ENCODE assay signal across 9 mouse cellular contexts in genomic region chr17:8525225-8525721, GRCm38 (mm10). TPM values are rescaled to one million over a fixed set of nuclear protein-coding genes. Genes with fewer than 3 reads are reported as not detected.
DNase-seq lines count a peak whose midpoint lies in the region; ATAC-seq lines count a peak whose summit lies in the region.
"Had no signal": no experiment of that assay in that cellular context is flagged by ENCODE, and none has a peak within 500 bp of the region (broad histone marks: within the 10 kb centered on the region; RNA-seq: fewer than 3 reads in every experiment).

Gene Pde10a, plus strand, starts transcription at chr17:8525372.

- peak within 1 kb of the TSS; percentile 18; the same call in 1 of the 2 replicates for H3K27ac ChIP-seq in kidney, embryonic 15.5 days
- no peak within 1 kb of the TSS for H3K27ac ChIP-seq in forebrain, embryonic 11.5 days (ENCODE audit: low read depth, low read length)
- H3K27ac ChIP-seq in hindbrain, embryonic 12.5 days, result peak within 1 kb of the TSS; percentile 44; the same call in 1 of the 2 replicates
- H3K27ac ChIP-seq in limb, embryonic 11.5 days (replicated peaks; ENCODE audit: low read depth, low read length), result no peak within 1 kb of the TSS
- peak within 1 kb of the TSS; percentile 4; the same call in 1 of the 2 replicates for H3K27ac ChIP-seq in neural tube, embryonic 13.5 days (replicated peaks)

- peaks cover 63% of the 10 kb centered on the region for H3K27me3 ChIP-seq in kidney, embryonic 15.5 days
- peaks cover 23% of the 10 kb centered on the region for H3K27me3 ChIP-seq in forebrain, embryonic 11.5 days (ENCODE audit: control insufficient read depth, insufficient read depth, low read length)
- H3K27me3 ChIP-seq in hindbrain, embryonic 12.5 days, result peaks cover 53% of the 10 kb centered on the region
- H3K27me3 ChIP-seq in limb, embryonic 11.5 days (ENCODE audit: control insufficient read depth, insufficient read depth, low read length), result peaks cover 47% of the 10 kb centered on the region
- peaks cover 68% of the 10 kb centered on the region for H3K27me3 ChIP-seq in neural tube, embryonic 13.5 days

- H3K36me3 ChIP-seq in kidney, embryonic 15.5 days, result no peaks in the 10 kb centered on the region
- no peaks in the 10 kb centered on the region for H3K36me3 ChIP-seq in forebrain, embryonic 11.5 days (ENCODE audit: control insufficient read depth, insufficient read depth, low read length)
- H3K36me3 ChIP-seq in hindbrain, embryonic 12.5 days, result no peaks in the 10 kb centered on the region
- no peaks in the 10 kb centered on the region for H3K36me3 ChIP-seq in limb, embryonic 11.5 days (ENCODE audit: control insufficient read depth, insufficient read depth, low read length)
- H3K36me3 ChIP-seq in neural tube, embryonic 13.5 days, result no peaks in the 10 kb centered on the region
- H3K36me3 ChIP-seq: G1E had no signal

- no peaks in the 10 kb centered on the region for H3K9me3 ChIP-seq in kidney, embryonic 15.5 days (replicated peaks)
- no peaks in the 10 kb centered on the region for H3K9me3 ChIP-seq in forebrain, embryonic 11.5 days (ENCODE audit: control insufficient read depth, low read length)
- H3K9me3 ChIP-seq in hindbrain, embryonic 12.5 days (replicated peaks), result no peaks in the 10 kb centered on the region
- no peaks in the 10 kb centered on the region for H3K9me3 ChIP-seq in limb, embryonic 11.5 days (ENCODE audit: control insufficient read depth, low read length)
- H3K9me3 ChIP-seq in neural tube, embryonic 13.5 days, result no peaks in the 10 kb centered on the region

- peaks cover 26% of the 10 kb centered on the region for H3K4me1 ChIP-seq in kidney, embryonic 15.5 days
- H3K4me1 ChIP-seq in forebrain, embryonic 11.5 days (replicated peaks; ENCODE audit: control insufficient read depth, insufficient read depth, low read length), result peaks cover 10% of the 10 kb centered on the region; the same call in 1 of the 2 replicates
- peaks cover 27% of the 10 kb centered on the region for H3K4me1 ChIP-seq in hindbrain, embryonic 12.5 days
- H3K4me1 ChIP-seq in limb, embryonic 11.5 days (ENCODE audit: control insufficient read depth, insufficient read depth, low read length), result peaks cover 15% of the 10 kb centered on the region
- H3K4me1 ChIP-seq in neural tube, embryonic 13.5 days (replicated peaks), result peaks cover 29% of the 10 kb centered on the region

- peak; percentile 72 for ATAC-seq in kidney, embryonic 15.5 days (replicated peaks; ENCODE audit: low FRiP score)
- peak; percentile 56 for ATAC-seq in forebrain, embryonic 11.5 days (replicated peaks; ENCODE audit: low FRiP score)
- peak; percentile 6 for ATAC-seq in hindbrain, embryonic 12.5 days (ENCODE audit: low FRiP score)
- peak; percentile 22; the same call in 1 of the 2 replicates for ATAC-seq in limb, embryonic 11.5 days (ENCODE audit: insufficient number of reproducible peaks, low FRiP score, low TSS enrichment, low read depth)
- peak; percentile 21; the same call in 1 of the 2 replicates for ATAC-seq in neural tube, embryonic 13.5 days (ENCODE audit: low read depth)
- ATAC-seq in CD4-positive, CD25-positive, alpha-beta regulatory T cell, adult 4 months, result no peak

- peak within 1 kb of the TSS; percentile 41 for H3K9ac ChIP-seq in kidney, embryonic 15.5 days
- H3K9ac ChIP-seq in forebrain, embryonic 11.5 days (ENCODE audit: low read length), result peak within 1 kb of the TSS; percentile 64
- peak within 1 kb of the TSS; percentile 60 for H3K9ac ChIP-seq in hindbrain, embryonic 12.5 days
- peak within 1 kb of the TSS; percentile 45 for H3K9ac ChIP-seq in limb, embryonic 11.5 days (ENCODE audit: low read length)
- peak within 1 kb of the TSS; percentile 76 for H3K9ac ChIP-seq in neural tube, embryonic 13.5 days

- H3K4me2 ChIP-seq in kidney, embryonic 15.5 days, result peak within 1 kb of the TSS; percentile 97
- H3K4me2 ChIP-seq in forebrain, embryonic 11.5 days (ENCODE audit: low read depth, low read length, severe bottlenecking), result peak within 1 kb of the TSS; percentile 87
- peak within 1 kb of the TSS; percentile 94 for H3K4me2 ChIP-seq in hindbrain, embryonic 12.5 days (replicated peaks)
- peak within 1 kb of the TSS; percentile 89 for H3K4me2 ChIP-seq in limb, embryonic 11.5 days (ENCODE audit: low read depth, severe bottlenecking)
- peak within 1 kb of the TSS; percentile 87 for H3K4me2 ChIP-seq in neural tube, embryonic 13.5 days

- DNase-seq in kidney, postnatal 25 days, result no peak
- no peak for DNase-seq in adrenal gland, postnatal 4 days (ENCODE audit: low spot score in 2 of 2)
- DNase-seq in forebrain, embryonic 11.5 days (ENCODE audit: low spot score), result peak; percentile 61
- DNase-seq in limb, embryonic 11.5 days (ENCODE audit: low spot score), result peak; percentile 55

- H3K4me3 ChIP-seq in kidney, embryonic 15.5 days (replicated peaks), result peak within 1 kb of the TSS; percentile 53
- H3K4me3 ChIP-seq in forebrain, embryonic 11.5 days (ENCODE audit: low read depth, low read length), result peak within 1 kb of the TSS; percentile 53
- H3K4me3 ChIP-seq in hindbrain, embryonic 12.5 days, result peak within 1 kb of the TSS; percentile 52
- H3K4me3 ChIP-seq in limb, embryonic 11.5 days (ENCODE audit: low read depth, low read length), result peak within 1 kb of the TSS; percentile 44
- peak within 1 kb of the TSS; percentile 51 for H3K4me3 ChIP-seq in neural tube, embryonic 13.5 days

- 1% methylated on average over 22 of the region's 22 CpGs for WGBS in kidney, embryonic 15.5 days
- WGBS in forebrain, embryonic 11.5 days, result under 1% methylated on average over 22 of the region's 22 CpGs
- WGBS in hindbrain, embryonic 12.5 days, result 2% methylated on average over 22 of the region's 22 CpGs
- 3% methylated on average over 22 of the region's 22 CpGs for WGBS in limb, embryonic 11.5 days
- 3% methylated on average over 22 of the region's 22 CpGs for WGBS in neural tube, embryonic 13.5 days

RNA-seq across cellular contexts. Expression of gene Pde10a, which starts in this region (rescaled TPM):
- 2.2 and 2.3 TPM in 2 replicates for polyA plus RNA-seq in kidney, embryonic 15.5 days (2015; fragmentation: Nextera tagmentation; extraction: Ambion mirVana)
- 10 to 100 TPM; 20.2 to 21.3 TPM for total RNA-seq in adrenal gland, postnatal 4 days (2021)
- 7.8 and 9.0 TPM in 2 replicates for polyA plus RNA-seq in forebrain, embryonic 11.5 days (2014; fragmentation: Nextera tagmentation; extraction: Ambion mirVana)
- 12.4 and 13.9 TPM in 2 replicates for polyA plus RNA-seq in hindbrain, embryonic 12.5 days (2016; fragmentation: Nextera tagmentation; extraction: Ambion mirVana)
- polyA plus RNA-seq in limb, embryonic 11.5 days (2014; fragmentation: Nextera tagmentation; extraction: Ambion mirVana), result 0.77 and 1.5 TPM in 2 replicates
- polyA plus RNA-seq in neural tube, embryonic 13.5 days (2015; fragmentation: Nextera tagmentation; extraction: Ambion mirVana), result 10.7 and 13.3 TPM in 2 replicates
- polyA plus RNA-seq in CD4-positive, CD25-positive, alpha-beta regulatory T cell, adult 4 months (2017; shearing (Covaris generic)), result 1 to 10 TPM in 1 of 2 experiments, not detected in 1; 1.1 TPM
- polyA plus RNA-seq: G1E had no signal

Comparison
In these comparisons a context has a peak if more than half of its experiments do, and no peak if none do; other contexts are left out.
1. H3K27ac ChIP-seq: peak in kidney, embryonic 15.5 days (single experiment), hindbrain, embryonic 12.5 days (single experiment) and neural tube, embryonic 13.5 days (single experiment); none in forebrain, embryonic 11.5 days (single experiment) and limb, embryonic 11.5 days (single experiment).
2. DNase-seq: peak in forebrain, embryonic 11.5 days (single experiment) and limb, embryonic 11.5 days (single experiment); none in kidney, postnatal 25 days (0 of 2) and adrenal gland, postnatal 4 days (0 of 2).
3. Peak in every context shown above with its lines, with median percentiles within 50 percentile points of each other: H3K4me2 ChIP-seq, H3K4me3 ChIP-seq and H3K9ac ChIP-seq.